Mouse (Mus musculus): ENCODE results near the gene Tmx2. TPM values are rescaled to one million over a fixed set of nuclear protein-coding genes. Genes with fewer than 3 reads are reported as not detected.
A peak's percentile ranks its signal among the peaks of the same experiment; 100 is the strongest.

Gene Tmx2
- polyA plus RNA-seq, 1 experiment from 2014 or later, result 95.2 TPM

- WGBS, result under 1% methylated on average over 106 of the region's 107 CpGs
Observed at GRCm38 (mm10) chr2:84714811-84715561, 36.0 kb upstream of the Tmx2 start, which contains the start of gene Zdhhc5. Zdhhc5 (minus strand) TSS chr2:84715180.

GRCm38 (mm10) chr2:84714422-84714810 lies 35.5 kb upstream of the Tmx2 start:
- no peaks in the 10 kb centered on the region for H3K27me3 ChIP-seq
- peak overlapping the region; percentile 99 for H3K27ac ChIP-seq
- peak overlapping the region; percentile 88 for H3K9ac ChIP-seq
- no peaks in the 10 kb centered on the region for H3K9me3 ChIP-seq
- no peak for ATAC-seq (ENCODE audit: insufficient number of reproducible peaks, low FRiP score, low TSS enrichment, low read depth)
- H3K36me3 ChIP-seq, result peaks cover 12% of the 10 kb centered on the region
- peak overlapping the region; percentile 91 for H3K4me3 ChIP-seq
- 0% methylated on average over 25 of the region's 26 CpGs for WGBS
- H3K4me2 ChIP-seq, result peak overlapping the region; percentile 52
- peaks cover 11% of the 10 kb centered on the region for H3K4me1 ChIP-seq

More at GRCm38 (mm10) chr2:84714811-84715561, 36.0 kb upstream of the Tmx2 start, which contains the start of gene Zdhhc5:
- ATAC-seq (ENCODE audit: insufficient number of reproducible peaks, low FRiP score, low TSS enrichment, low read depth), result peak; percentile 95
- Histone ChIP-seq H3K27me3 (no peaks in the 10 kb centered on the region), H3K4me1 (peaks cover 11% of the 10 kb centered on the region), H3K9me3 (no peaks in the 10 kb centered on the region), H3K4me2 (peak within 1 kb of the TSS; percentile 80), H3K36me3 (peaks cover 8% of the 10 kb centered on the region), H3K4me3 (peak within 1 kb of the TSS; percentile 91), H3K27ac (peak within 1 kb of the TSS; percentile 99), H3K9ac (peak within 1 kb of the TSS; percentile 88)

GRCm38 (mm10) chr2:84711898-84712297 lies 33.0 kb upstream of the Tmx2 start:
- Histone ChIP-seq H3K4me1 (peaks cover 15% of the 10 kb centered on the region), H3K27me3 (no peaks in the 10 kb centered on the region), H3K36me3 (peaks cover 21% of the 10 kb centered on the region), H3K4me3 (no peak overlapping the region), H3K9ac (no peak overlapping the region), H3K4me2 (no peak overlapping the region), H3K27ac (no peak overlapping the region), H3K9me3 (no peaks in the 10 kb centered on the region)
- ATAC-seq (ENCODE audit: insufficient number of reproducible peaks, low FRiP score, low TSS enrichment, low read depth), result no peak
- 81% methylated on average over 2 of the region's 2 CpGs for WGBS

DNA sequence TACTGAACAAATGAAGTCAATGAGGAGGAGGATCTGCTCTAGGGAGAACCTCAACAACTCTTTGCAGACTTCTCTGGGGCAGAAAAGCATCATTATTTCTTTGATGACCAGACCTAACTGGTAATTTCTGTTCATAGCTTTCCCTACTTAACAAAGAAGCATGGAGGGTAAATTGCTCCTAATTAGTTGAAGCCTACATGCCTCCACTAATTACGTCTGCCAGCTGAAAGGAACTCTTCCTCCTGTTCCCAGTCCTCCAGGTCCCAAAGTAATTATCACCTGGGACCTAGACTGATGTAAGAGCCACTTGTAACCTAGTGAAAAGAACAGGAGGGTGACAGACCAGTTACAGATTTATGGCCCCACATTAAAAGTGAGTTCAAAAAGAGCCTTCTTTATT lies 28.6 kb upstream of the Tmx2 start:
- peaks cover 37% of the 10 kb centered on the region for H3K36me3 ChIP-seq
- H3K4me1 ChIP-seq, result 0 out of 2 replicates have a peak, but pooled peaks cover 4% of the 10 kb centered on the region
- no peak overlapping the region for H3K9ac ChIP-seq
- no peaks in the 10 kb centered on the region for H3K9me3 ChIP-seq
- 27% methylated on average over 1 of the region's 1 CpGs for WGBS
- ATAC-seq (ENCODE audit: insufficient number of reproducible peaks, low FRiP score, low TSS enrichment, low read depth), result no peak
- H3K27ac ChIP-seq, result no peak overlapping the region
- no peaks in the 10 kb centered on the region for H3K27me3 ChIP-seq
- H3K4me3 ChIP-seq, result no peak overlapping the region
- no peak overlapping the region for H3K4me2 ChIP-seq

GRCm38 (mm10) chr2:84705295-84705694 lies 26.4 kb upstream of the Tmx2 start:
- Histone ChIP-seq H3K4me2 (no peak overlapping the region), H3K27me3 (no peaks in the 10 kb centered on the region), H3K4me1 (0 out of 2 replicates have a peak, but pooled peaks cover 4% of the 10 kb centered on the region), H3K9me3 (no peaks in the 10 kb centered on the region), H3K9ac (no peak overlapping the region), H3K36me3 (peaks cover 39% of the 10 kb centered on the region), H3K27ac (no peak overlapping the region), H3K4me3 (no peak overlapping the region)
- ATAC-seq (ENCODE audit: insufficient number of reproducible peaks, low FRiP score, low TSS enrichment, low read depth), result no peak
- 74% methylated on average over 1 of the region's 1 CpGs for WGBS

DNA sequence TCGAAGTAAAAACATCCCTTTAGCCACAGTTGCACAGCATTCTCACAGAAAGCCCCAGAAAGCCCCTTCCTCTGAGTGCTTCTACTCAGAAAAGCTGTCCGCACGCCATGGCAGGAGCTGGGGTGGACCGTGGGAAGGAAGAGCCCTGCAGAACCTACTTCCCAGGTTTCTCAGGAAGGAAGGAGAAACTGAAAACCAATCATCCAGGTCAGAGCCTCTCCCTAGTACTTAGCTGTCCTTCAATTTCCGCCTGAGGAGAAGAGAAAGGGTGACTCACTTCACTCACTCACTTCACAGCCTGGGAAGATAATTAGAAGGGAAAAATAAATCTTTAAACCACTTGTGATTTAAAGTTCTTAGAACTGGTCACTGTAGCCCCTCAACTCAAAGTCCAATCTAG lies 25.4 kb upstream of the Tmx2 start:
- Histone ChIP-seq H3K4me1 (0 out of 2 replicates have a peak, but pooled peaks cover 4% of the 10 kb centered on the region), H3K4me2 (no peak overlapping the region), H3K4me3 (no peak overlapping the region), H3K27ac (peak overlapping the region; percentile 47; the same call in 1 of the 2 replicates), H3K9me3 (no peaks in the 10 kb centered on the region), H3K36me3 (peaks cover 35% of the 10 kb centered on the region), H3K9ac (no peak overlapping the region), H3K27me3 (no peaks in the 10 kb centered on the region)
- 75% methylated on average over 5 of the region's 5 CpGs for WGBS
- ATAC-seq (ENCODE audit: insufficient number of reproducible peaks, low FRiP score, low TSS enrichment, low read depth), result no peak

GRCm38 (mm10) chr2:84703497-84703896 lies 24.6 kb upstream of the Tmx2 start:
- Histone ChIP-seq H3K4me2 (no peak overlapping the region), H3K27ac (no peak overlapping the region), H3K9ac (no peak overlapping the region), H3K4me3 (no peak overlapping the region), H3K4me1 (0 out of 2 replicates have a peak, but pooled peaks cover 4% of the 10 kb centered on the region), H3K27me3 (no peaks in the 10 kb centered on the region), H3K36me3 (peaks cover 37% of the 10 kb centered on the region), H3K9me3 (no peaks in the 10 kb centered on the region)
- WGBS, result 94% methylated on average over 1 of the region's 1 CpGs
- no peak for ATAC-seq (ENCODE audit: insufficient number of reproducible peaks, low FRiP score, low TSS enrichment, low read depth)

GRCm38 (mm10) chr2:84695007-84695695 lies 16.2 kb upstream of the Tmx2 start:
- H3K9ac ChIP-seq, result no peak overlapping the region
- no peak overlapping the region for H3K4me3 ChIP-seq
- ATAC-seq (ENCODE audit: insufficient number of reproducible peaks, low FRiP score, low TSS enrichment, low read depth), result no peak
- no peak overlapping the region for H3K27ac ChIP-seq
- 87% methylated on average over 5 of the region's 5 CpGs for WGBS
- H3K4me2 ChIP-seq, result no peak overlapping the region
- no peaks in the 10 kb centered on the region for H3K27me3 ChIP-seq
- no peaks in the 10 kb centered on the region for H3K9me3 ChIP-seq
- peaks cover 63% of the 10 kb centered on the region for H3K36me3 ChIP-seq
- H3K4me1 ChIP-seq, result no peaks in the 10 kb centered on the region

- Histone ChIP-seq H3K4me3 (no peak overlapping the region), H3K27me3 (no peaks in the 10 kb centered on the region), H3K9ac (no peak overlapping the region), H3K27ac (no peak overlapping the region; the same call in 1 of the 2 replicates), H3K9me3 (no peaks in the 10 kb centered on the region), H3K4me1 (no peaks in the 10 kb centered on the region), H3K4me2 (no peak overlapping the region), H3K36me3 (peaks cover 87% of the 10 kb centered on the region)
- WGBS, result 91% methylated on average over 12 of the region's 12 CpGs
- ATAC-seq (ENCODE audit: insufficient number of reproducible peaks, low FRiP score, low TSS enrichment, low read depth), result no peak
Observed at GRCm38 (mm10) chr2:84690050-84690449, 11.1 kb upstream of the Tmx2 start.

GRCm38 (mm10) chr2:84688080-84688844 lies 9.3 kb upstream of the Tmx2 start:
- Histone ChIP-seq H3K9ac (no peak overlapping the region), H3K27ac (no peak overlapping the region), H3K4me1 (no peaks in the 10 kb centered on the region), H3K4me3 (no peak overlapping the region), H3K9me3 (no peaks in the 10 kb centered on the region), H3K36me3 (peaks cover 84% of the 10 kb centered on the region), H3K27me3 (no peaks in the 10 kb centered on the region), H3K4me2 (no peak overlapping the region)
- 76% methylated on average over 2 of the region's 2 CpGs for WGBS
- no peak for ATAC-seq (ENCODE audit: insufficient number of reproducible peaks, low FRiP score, low TSS enrichment, low read depth)

DNA sequence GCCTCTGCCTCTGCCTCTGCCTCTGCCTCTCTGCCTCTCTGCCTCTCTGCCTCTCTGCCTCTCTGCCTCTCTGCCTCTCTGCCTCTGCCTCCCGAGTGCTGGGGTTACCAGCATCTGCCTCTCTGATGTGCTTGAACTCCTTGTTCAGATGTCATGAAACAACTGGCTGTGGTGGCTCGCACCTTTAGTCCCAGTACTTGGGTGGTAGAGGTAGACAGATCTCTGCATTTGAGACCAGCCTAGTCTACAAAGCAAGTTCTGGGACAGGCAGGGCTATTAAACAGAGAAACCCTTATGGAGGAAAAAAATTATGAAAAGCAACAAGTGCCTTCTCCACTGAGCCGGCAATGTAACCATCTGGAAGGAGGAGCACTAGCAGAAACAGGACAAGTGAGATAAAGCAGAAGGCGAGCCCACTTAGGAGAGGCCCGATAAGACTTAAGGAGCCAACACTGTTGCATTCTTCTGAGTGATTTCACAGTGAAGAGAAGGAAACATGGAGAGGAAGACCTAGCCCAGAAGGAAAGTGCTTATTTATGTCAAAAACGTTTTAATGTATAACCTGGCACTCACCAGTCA lies 3.8 kb upstream of the Tmx2 start:
- H3K36me3 ChIP-seq, result peaks cover 34% of the 10 kb centered on the region
- no peaks in the 10 kb centered on the region for H3K27me3 ChIP-seq
- no peak overlapping the region for H3K4me2 ChIP-seq
- no peak overlapping the region for H3K4me3 ChIP-seq
- no peak overlapping the region for H3K27ac ChIP-seq
- no peak overlapping the region for H3K9ac ChIP-seq
- no peak for ATAC-seq (ENCODE audit: insufficient number of reproducible peaks, low FRiP score, low TSS enrichment, low read depth)
- WGBS, result 81% methylated on average over 6 of the region's 6 CpGs
- H3K4me1 ChIP-seq, result peaks cover 8% of the 10 kb centered on the region
- H3K9me3 ChIP-seq, result no peaks in the 10 kb centered on the region

All from limb, embryonic 15.5 days (tissue).